Mouse (Mus musculus): ENCODE measurements around the gene Tpbg. TPM values are rescaled to one million over a fixed set of nuclear protein-coding genes. Genes with fewer than 3 reads are reported as not detected.

Gene Tpbg
- total and polyA plus RNA-seq, 3 experiments, result not detected

DNA sequence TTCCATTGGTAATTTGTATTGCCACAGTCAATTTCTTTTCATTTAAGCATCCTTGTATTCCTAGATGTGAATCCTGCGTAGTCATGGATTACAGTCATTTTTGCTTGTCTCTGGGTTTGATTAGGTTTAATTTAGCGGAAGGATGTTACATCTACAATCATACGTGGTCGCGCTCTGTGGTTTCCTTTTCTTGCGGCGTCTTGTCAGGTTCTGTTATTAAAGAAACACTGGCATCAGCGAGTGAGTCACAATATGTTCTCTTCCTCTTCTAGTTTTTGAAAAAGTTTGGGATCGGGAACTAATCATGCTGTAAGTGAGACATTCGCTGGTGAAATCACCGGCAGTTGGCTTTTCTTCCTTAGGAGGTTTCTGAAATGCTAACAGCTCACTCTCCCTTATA lies 21.4 kb upstream of the Tpbg start:
- Histone ChIP-seq H3K79me2 (replicated peaks; ENCODE audit: control insufficient read depth, extremely low read depth, insufficient read depth, poor library complexity, severe bottlenecking) (no peaks in the 10 kb centered on the region), H3K4me2 (ENCODE audit: insufficient read depth, low read depth, poor library complexity, severe bottlenecking) (peak overlapping the region; percentile 61), H3K9ac (ENCODE audit: insufficient read depth, low read depth) (no peak overlapping the region), H3K4me3 (replicated peaks in 1 of 3; ENCODE audit: low read depth in 2 of 3, low read length in 2 of 3, poor library complexity in 1 of 3) (no peak overlapping the region), H3K27me3 (replicated peaks) (no peaks in the 10 kb centered on the region), H3K9me3 (replicated peaks; ENCODE audit: low read length) (no peaks in the 10 kb centered on the region), H3K27ac (ENCODE audit: insufficient read depth, low read depth) (no peak overlapping the region), H3K4me1 (ENCODE audit: control insufficient read depth in 1 of 2, insufficient read depth in 2 of 2) (no peaks in the 10 kb centered on the region), H3K36me3 (replicated peaks in 1 of 2; ENCODE audit: control insufficient read depth in 1 of 2, insufficient read depth in 1 of 2, low read length in 1 of 2) (no peaks in the 10 kb centered on the region)
- dilution Hi-C loops (cut with MboI; ENCODE audit: extremely low pct_ligation_motif_present, extremely low pct_unique_long_range_greater_than_20kb, low sequenced_read_pairs) (no loop called here), in situ Hi-C loops (cut with MboI; ENCODE audit: low pct_ligation_motif_present, low pct_unique_long_range_greater_than_20kb, low sequenced_read_pairs) (no loop called here)
- TF ChIP-seq SIN3A (IDR thresholded peaks at IDR 0.05; ENCODE audit: low read length), result no peak
- no peak for TF ChIP-seq RCOR1 (conservative IDR thresholded peaks at IDR 0.05; ENCODE audit: low read depth, low read length)
- no peak for TF ChIP-seq ZKSCAN1 (IDR thresholded peaks at IDR 0.05; ENCODE audit: borderline replicate concordance, low read depth, low read length)
- TF ChIP-seq RAD21 (IDR thresholded peaks at IDR 0.05; ENCODE audit: low read depth, low read length), result no peak
- TF ChIP-seq ZMIZ1 (IDR thresholded peaks at IDR 0.05; ENCODE audit: low read depth, low read length), result no peak
- TF ChIP-seq USF1 (IDR thresholded peaks at IDR 0.05; ENCODE audit: low read depth, low read length), result no peak
- DNase-seq (ENCODE audit: extremely low read depth), result no peak

DNA sequence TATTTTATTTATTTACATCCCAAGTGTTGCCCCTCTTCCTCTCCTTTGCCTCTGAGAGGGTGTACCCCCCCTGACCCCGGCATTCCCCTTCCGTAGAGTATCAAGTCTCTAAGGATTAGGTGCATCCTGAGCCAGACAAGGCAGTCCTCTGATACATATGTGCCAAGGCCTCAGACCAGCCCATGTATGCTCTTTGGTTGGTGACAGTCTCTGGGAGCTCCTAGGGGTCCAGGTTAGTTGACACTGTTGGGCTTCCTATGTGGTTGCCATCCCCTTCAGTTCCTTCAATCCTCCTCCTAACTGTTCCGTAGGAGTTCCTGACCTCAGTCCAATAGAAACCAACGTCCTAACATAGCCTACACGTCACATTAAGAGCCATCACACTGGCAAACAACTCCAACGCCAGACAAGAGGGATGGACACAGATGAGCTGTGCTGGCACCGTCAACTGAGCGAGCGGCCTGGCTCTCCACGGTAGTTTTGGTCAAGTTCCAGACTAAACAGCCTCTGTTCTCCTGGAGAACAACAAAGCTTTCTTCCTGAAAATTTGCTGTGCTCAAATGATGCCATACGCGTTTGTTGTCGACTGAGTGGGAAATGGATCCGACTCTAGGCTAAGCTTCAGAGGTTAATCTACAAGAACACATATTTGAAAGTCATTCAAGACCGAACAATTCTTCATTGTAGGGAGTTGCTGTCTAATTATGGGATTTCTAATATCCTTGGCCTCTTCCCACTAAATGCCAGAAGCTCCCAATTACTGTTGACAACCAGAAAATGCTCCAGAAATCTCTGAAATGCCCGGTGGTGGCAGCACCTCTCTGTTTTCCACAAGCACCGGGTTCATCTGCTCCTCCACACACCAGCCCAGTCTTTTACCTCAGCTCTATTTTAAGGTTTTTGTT lies 6.4 kb upstream of the Tpbg start:
- Histone ChIP-seq H3K9ac (ENCODE audit: insufficient read depth, low read depth) (no peak overlapping the region), H3K79me2 (replicated peaks; ENCODE audit: control insufficient read depth, extremely low read depth, insufficient read depth, poor library complexity, severe bottlenecking) (no peaks in the 10 kb centered on the region), H3K9me3 (replicated peaks; ENCODE audit: low read length) (no peaks in the 10 kb centered on the region), H3K27ac (ENCODE audit: insufficient read depth, low read depth) (no peak overlapping the region), H3K36me3 (replicated peaks in 1 of 2; ENCODE audit: control insufficient read depth in 1 of 2, insufficient read depth in 1 of 2, low read length in 1 of 2) (no peaks in the 10 kb centered on the region), H3K4me2 (ENCODE audit: insufficient read depth, low read depth, poor library complexity, severe bottlenecking) (no peak overlapping the region), H3K4me1 (ENCODE audit: control insufficient read depth in 1 of 2, insufficient read depth in 2 of 2) (no peaks in the 10 kb centered on the region), H3K27me3 (replicated peaks) (no peaks in the 10 kb centered on the region), H3K4me3 (replicated peaks in 1 of 3; ENCODE audit: low read depth in 2 of 3, low read length in 2 of 3, poor library complexity in 1 of 3) (no peak overlapping the region)
- in situ Hi-C loops (cut with MboI; ENCODE audit: low pct_ligation_motif_present, low pct_unique_long_range_greater_than_20kb, low sequenced_read_pairs) (no loop called here), dilution Hi-C loops (cut with MboI; ENCODE audit: extremely low pct_ligation_motif_present, extremely low pct_unique_long_range_greater_than_20kb, low sequenced_read_pairs) (no loop called here)
- DNase-seq (ENCODE audit: extremely low read depth), result no peak
- no peak for TF ChIP-seq ZMIZ1 (IDR thresholded peaks at IDR 0.05; ENCODE audit: low read depth, low read length)
- no peak for TF ChIP-seq USF1 (IDR thresholded peaks at IDR 0.05; ENCODE audit: low read depth, low read length)
- no peak for TF ChIP-seq MAX (IDR thresholded peaks at IDR 0.05; ENCODE audit: low read length)
- TF ChIP-seq SMC3 (IDR thresholded peaks at IDR 0.05; ENCODE audit: low read depth, low read length), result no peak
- TF ChIP-seq MAFK (IDR thresholded peaks at IDR 0.05; ENCODE audit: insufficient replicate concordance, low read length), result no peak
- TF ChIP-seq RAD21 (IDR thresholded peaks at IDR 0.05; ENCODE audit: low read depth, low read length), result no peak; the same call in none of the 2 replicates

DNA sequence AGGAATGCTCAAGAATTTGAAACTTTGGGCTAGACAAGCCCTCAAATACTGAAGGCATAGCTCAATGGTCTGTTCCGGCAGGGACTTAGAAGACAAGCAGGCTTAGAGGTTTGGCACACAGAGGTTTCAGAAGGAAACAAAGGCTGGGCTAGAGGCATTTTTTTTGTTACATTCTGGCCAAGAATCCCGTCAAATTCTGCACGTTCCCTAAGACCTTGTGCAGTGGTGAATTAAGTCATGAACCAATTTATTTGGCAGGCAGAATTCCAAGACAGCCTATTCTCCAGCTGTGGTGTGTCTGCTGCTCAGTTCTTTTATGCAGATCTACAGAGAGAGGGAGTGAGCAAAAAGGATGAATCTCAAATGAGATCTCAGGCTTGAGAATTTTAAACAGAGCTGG lies 2.6 kb upstream of the Tpbg start:
- dilution Hi-C loops (cut with MboI; ENCODE audit: extremely low pct_ligation_motif_present, extremely low pct_unique_long_range_greater_than_20kb, low sequenced_read_pairs) (no loop called here), in situ Hi-C loops (cut with MboI; ENCODE audit: low pct_ligation_motif_present, low pct_unique_long_range_greater_than_20kb, low sequenced_read_pairs) (no loop called here)
- H3K79me2 ChIP-seq (replicated peaks; ENCODE audit: control insufficient read depth, extremely low read depth, insufficient read depth, poor library complexity, severe bottlenecking), result no peaks in the 10 kb centered on the region
- no peaks in the 10 kb centered on the region for H3K27me3 ChIP-seq (replicated peaks)
- TF ChIP-seq NELFE (IDR thresholded peaks at IDR 0.05; ENCODE audit: low read depth, low read length) (no peak), EP300 (IDR thresholded peaks at IDR 0.05; ENCODE audit: low read length) (no peak), HCFC1 (IDR thresholded peaks at IDR 0.05; ENCODE audit: low read depth, low read length) (no peak), NRF1 (IDR thresholded peaks at IDR 0.05; ENCODE audit: low read depth, low read length) (no peak), BHLHE40 (IDR thresholded peaks at IDR 0.05; ENCODE audit: low read depth, low read length) (no peak), ZC3H11A (IDR thresholded peaks at IDR 0.05; ENCODE audit: low read depth, low read length) (no peak), PAX5 (IDR thresholded peaks at IDR 0.05; ENCODE audit: low read length) (no peak), E2F4 (IDR thresholded peaks at IDR 0.05; ENCODE audit: insufficient replicate concordance, low read depth, low read length) (no peak), ZKSCAN1 (IDR thresholded peaks at IDR 0.05; ENCODE audit: borderline replicate concordance, low read depth, low read length) (no peak), MXI1 (IDR thresholded peaks at IDR 0.05; ENCODE audit: low read depth, low read length) (no peak), ETS1 (conservative IDR thresholded peaks at IDR 0.05; ENCODE audit: low read depth, low read length) (no peak), GABPA (IDR thresholded peaks at IDR 0.05; ENCODE audit: insufficient replicate concordance, low read depth, low read length) (no peak)
- H3K9me3 ChIP-seq (replicated peaks; ENCODE audit: low read length), result peaks cover 20% of the 10 kb centered on the region
- H3K27ac ChIP-seq (ENCODE audit: insufficient read depth, low read depth), result no peak overlapping the region
- no peak overlapping the region for H3K9ac ChIP-seq (ENCODE audit: insufficient read depth, low read depth)
- H3K36me3 ChIP-seq (replicated peaks in 1 of 2; ENCODE audit: control insufficient read depth in 1 of 2, insufficient read depth in 1 of 2, low read length in 1 of 2), result no peaks in the 10 kb centered on the region
- no peak overlapping the region for H3K4me2 ChIP-seq (ENCODE audit: insufficient read depth, low read depth, poor library complexity, severe bottlenecking)
- DNase-seq (ENCODE audit: extremely low read depth), result no peak
- H3K4me1 ChIP-seq (ENCODE audit: control insufficient read depth in 1 of 2, insufficient read depth in 2 of 2), result no peaks in the 10 kb centered on the region
- H3K4me3 ChIP-seq (replicated peaks in 1 of 3; ENCODE audit: low read depth in 2 of 3, low read length in 2 of 3, poor library complexity in 1 of 3), result no peak overlapping the region
